Mouse (Mus musculus): ENCODE results near the gene Map2k4. TPM values are rescaled to one million over a fixed set of nuclear protein-coding genes. Genes with fewer than 3 reads are reported as not detected.

Gene Map2k4
- polyA plus RNA-seq, 1 experiment from 2014 or later, result 117 TPM

DNA sequence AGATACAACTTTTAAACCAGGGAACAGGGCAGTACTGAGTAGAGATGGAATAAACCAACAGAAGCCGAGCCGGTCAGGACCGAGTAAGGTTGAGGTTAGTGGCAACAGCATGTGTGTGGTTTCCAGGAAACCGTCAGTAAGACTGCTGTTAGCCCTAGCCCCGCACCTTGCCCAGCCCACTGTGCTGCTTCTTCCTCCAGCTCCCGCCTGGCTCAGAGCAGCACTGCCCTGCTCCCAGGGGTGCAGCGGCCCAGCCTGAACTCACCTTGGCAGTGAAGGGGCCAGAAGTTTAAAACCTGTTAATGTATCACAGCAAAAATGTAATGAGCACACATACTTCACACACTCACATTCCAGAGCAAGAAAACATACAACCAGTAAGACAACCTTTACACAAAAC lies 53.4 kb downstream of the Map2k4 start:
- ATAC-seq (ENCODE audit: low FRiP score) (no peak), DNase-seq (ENCODE audit: low spot score) (no peak)
- Histone ChIP-seq H3K9ac (no peak overlapping the region), H3K27me3 (ENCODE audit: control insufficient read depth, insufficient read depth, low read length) (no peaks in the 10 kb centered on the region), H3K4me2 (replicated peaks) (no peak overlapping the region), H3K4me1 (replicated peaks; ENCODE audit: control insufficient read depth, insufficient read depth, low read length) (no peaks in the 10 kb centered on the region), H3K27ac (no peak overlapping the region), H3K36me3 (replicated peaks; ENCODE audit: control insufficient read depth, insufficient read depth) (peaks cover 8% of the 10 kb centered on the region), H3K4me3 (replicated peaks; ENCODE audit: low read length) (no peak overlapping the region), H3K9me3 (ENCODE audit: control insufficient read depth, low read length) (no peaks in the 10 kb centered on the region)
- WGBS, result 83% methylated on average over 7 of the region's 7 CpGs

GRCm38 (mm10) chr11:65729623-65730217 lies 58.4 kb downstream of the Map2k4 start:
- Histone ChIP-seq H3K9me3 (ENCODE audit: control insufficient read depth, low read length) (no peaks in the 10 kb centered on the region), H3K27me3 (ENCODE audit: control insufficient read depth, insufficient read depth, low read length) (no peaks in the 10 kb centered on the region), H3K4me2 (replicated peaks) (no peak overlapping the region), H3K27ac (no peak overlapping the region), H3K36me3 (replicated peaks; ENCODE audit: control insufficient read depth, insufficient read depth) (peaks cover 17% of the 10 kb centered on the region), H3K4me1 (replicated peaks; ENCODE audit: control insufficient read depth, insufficient read depth, low read length) (no peaks in the 10 kb centered on the region), H3K4me3 (replicated peaks; ENCODE audit: low read length) (no peak overlapping the region), H3K9ac (no peak overlapping the region)
- DNase-seq (ENCODE audit: low spot score) (no peak), ATAC-seq (ENCODE audit: low FRiP score) (no peak)
- 93% methylated on average over 6 of the region's 6 CpGs for WGBS

DNA sequence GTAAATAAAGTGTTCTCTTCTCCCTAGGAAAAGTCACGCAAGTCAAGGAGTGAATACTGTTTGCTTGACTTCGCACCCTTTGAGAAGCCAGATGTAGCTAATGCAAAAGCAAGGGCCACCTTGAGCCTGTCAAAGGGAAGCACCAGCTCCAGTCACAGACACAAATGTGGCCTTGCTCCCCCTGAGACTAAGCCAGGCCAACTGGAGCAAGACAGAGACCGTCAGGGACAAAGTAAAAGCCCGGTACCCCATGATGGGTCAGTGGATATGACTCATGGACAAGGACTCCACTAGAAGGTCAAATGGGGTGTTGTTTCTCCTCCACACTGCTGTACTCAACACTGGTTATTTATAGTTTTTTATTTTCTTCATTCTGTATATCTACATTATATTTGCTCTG lies 59.2 kb downstream of the Map2k4 start:
- H3K4me3 ChIP-seq (replicated peaks; ENCODE audit: low read length), result no peak overlapping the region
- DNase-seq (ENCODE audit: low spot score) (no peak), ATAC-seq (ENCODE audit: low FRiP score) (no peak)
- WGBS, result 96% methylated on average over 4 of the region's 4 CpGs
- H3K27ac ChIP-seq, result no peak overlapping the region
- no peak overlapping the region for H3K9ac ChIP-seq
- H3K4me1 ChIP-seq (replicated peaks; ENCODE audit: control insufficient read depth, insufficient read depth, low read length), result no peaks in the 10 kb centered on the region
- no peaks in the 10 kb centered on the region for H3K9me3 ChIP-seq (ENCODE audit: control insufficient read depth, low read length)
- H3K4me2 ChIP-seq (replicated peaks), result no peak overlapping the region
- H3K36me3 ChIP-seq (replicated peaks; ENCODE audit: control insufficient read depth, insufficient read depth), result peaks cover 18% of the 10 kb centered on the region; the same call in 1 of the 2 replicates
- H3K27me3 ChIP-seq (ENCODE audit: control insufficient read depth, insufficient read depth, low read length), result no peaks in the 10 kb centered on the region

DNA sequence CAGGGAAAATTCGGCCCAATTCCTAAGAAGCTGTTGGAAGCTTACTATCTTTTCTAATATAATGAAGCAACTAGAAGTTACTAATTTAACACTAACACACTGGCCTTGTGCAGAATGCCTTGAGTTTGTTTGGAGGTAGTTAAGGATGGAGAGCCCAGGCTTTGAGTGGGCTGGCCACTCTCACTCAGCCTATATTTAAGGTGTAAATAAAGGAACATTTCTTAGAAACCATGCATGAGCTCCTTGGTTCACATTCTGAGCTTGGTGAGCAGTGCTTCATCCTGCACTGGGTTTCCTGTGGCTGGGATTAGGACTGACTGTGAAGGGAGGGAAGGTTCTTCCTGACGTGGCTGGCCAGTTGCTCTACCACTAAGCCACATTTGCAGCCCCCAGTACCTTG lies 64.4 kb downstream of the Map2k4 start:
- Histone ChIP-seq H3K27ac (no peak overlapping the region), H3K36me3 (replicated peaks; ENCODE audit: control insufficient read depth, insufficient read depth) (peaks cover 14% of the 10 kb centered on the region; the same call in 1 of the 2 replicates), H3K4me3 (replicated peaks; ENCODE audit: low read length) (no peak overlapping the region), H3K27me3 (ENCODE audit: control insufficient read depth, insufficient read depth, low read length) (no peaks in the 10 kb centered on the region), H3K9me3 (ENCODE audit: control insufficient read depth, low read length) (no peaks in the 10 kb centered on the region), H3K9ac (no peak overlapping the region), H3K4me1 (replicated peaks; ENCODE audit: control insufficient read depth, insufficient read depth, low read length) (no peaks in the 10 kb centered on the region), H3K4me2 (replicated peaks) (no peak overlapping the region)
- 94% methylated on average over 2 of the region's 2 CpGs for WGBS
- ATAC-seq (ENCODE audit: low FRiP score) (no peak), DNase-seq (ENCODE audit: low spot score) (no peak)

DNA sequence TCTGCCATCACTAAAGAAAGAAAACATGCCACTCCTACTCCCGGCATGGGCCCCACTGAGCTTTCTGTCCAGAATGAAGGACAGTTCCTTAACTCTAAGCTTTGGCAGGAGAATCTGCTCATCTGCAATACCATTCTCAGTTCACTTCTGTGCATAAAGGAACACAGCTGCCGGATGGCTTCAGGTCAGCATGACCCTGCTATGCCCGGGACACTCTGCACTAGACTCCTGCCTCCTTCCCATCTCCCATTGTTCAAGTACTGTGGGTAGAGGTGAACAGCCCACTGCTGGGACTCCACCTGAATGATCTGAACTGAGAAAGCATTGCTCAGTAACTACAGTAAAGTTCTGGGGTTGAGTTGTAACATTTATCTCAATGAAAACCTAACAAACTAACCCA lies 66.5 kb downstream of the Map2k4 start:
- Histone ChIP-seq H3K4me1 (replicated peaks; ENCODE audit: control insufficient read depth, insufficient read depth, low read length) (no peaks in the 10 kb centered on the region), H3K9me3 (ENCODE audit: control insufficient read depth, low read length) (no peaks in the 10 kb centered on the region), H3K36me3 (replicated peaks; ENCODE audit: control insufficient read depth, insufficient read depth) (peaks cover 14% of the 10 kb centered on the region; the same call in 1 of the 2 replicates), H3K27ac (no peak overlapping the region), H3K4me2 (replicated peaks) (no peak overlapping the region), H3K9ac (no peak overlapping the region), H3K4me3 (replicated peaks; ENCODE audit: low read length) (no peak overlapping the region), H3K27me3 (ENCODE audit: control insufficient read depth, insufficient read depth, low read length) (no peaks in the 10 kb centered on the region)
- ATAC-seq (ENCODE audit: low FRiP score) (no peak), DNase-seq (ENCODE audit: low spot score) (no peak)
- WGBS, result 94% methylated on average over 3 of the region's 3 CpGs

DNA sequence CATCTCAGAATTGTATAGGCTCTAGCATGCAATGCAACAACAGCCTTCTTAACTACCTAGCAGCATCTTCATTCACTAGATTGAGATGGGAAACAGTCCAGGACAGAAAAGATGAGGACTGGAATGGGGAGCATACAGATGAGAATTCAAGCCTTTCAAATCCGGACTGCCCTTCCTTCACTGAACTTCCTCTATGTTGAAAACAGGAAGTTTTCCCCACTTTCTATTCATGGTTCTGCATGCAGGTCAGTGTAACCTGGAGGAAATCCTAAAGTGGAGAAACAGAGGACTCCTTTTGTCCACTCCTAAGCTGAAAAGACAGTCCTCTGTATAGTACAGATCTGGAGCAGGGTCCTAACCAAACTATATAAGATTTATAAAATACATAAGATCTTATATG lies 68.1 kb downstream of the Map2k4 start:
- Histone ChIP-seq H3K27me3 (ENCODE audit: control insufficient read depth, insufficient read depth, low read length) (no peaks in the 10 kb centered on the region), H3K4me1 (replicated peaks; ENCODE audit: control insufficient read depth, insufficient read depth, low read length) (no peaks in the 10 kb centered on the region), H3K4me3 (replicated peaks; ENCODE audit: low read length) (no peak overlapping the region), H3K4me2 (replicated peaks) (no peak overlapping the region), H3K27ac (no peak overlapping the region), H3K9me3 (ENCODE audit: control insufficient read depth, low read length) (no peaks in the 10 kb centered on the region), H3K9ac (no peak overlapping the region), H3K36me3 (replicated peaks; ENCODE audit: control insufficient read depth, insufficient read depth) (peaks cover 7% of the 10 kb centered on the region; the same call in 1 of the 2 replicates)
- no peak for DNase-seq (ENCODE audit: low spot score)
- no peak for ATAC-seq (ENCODE audit: low FRiP score)
- 89% methylated on average over 1 of the region's 1 CpGs for WGBS

DNA sequence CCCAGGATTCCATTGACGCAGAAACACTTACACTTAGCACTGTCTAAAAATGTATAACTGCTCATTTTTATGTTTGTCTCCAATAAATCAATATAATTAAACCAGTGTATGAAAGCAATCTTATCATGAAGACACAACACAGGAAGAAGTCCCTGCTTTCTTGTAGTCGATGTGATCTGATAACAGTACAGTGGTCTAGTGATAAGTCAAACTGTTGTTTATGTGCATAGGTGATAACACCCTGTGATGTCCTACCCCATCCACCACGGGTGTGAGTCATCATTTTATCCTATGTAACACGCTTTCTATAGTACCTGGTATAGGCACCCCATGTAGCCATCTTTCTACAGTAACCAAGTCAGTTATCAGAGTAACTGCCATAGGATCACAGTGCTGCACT lies 74.3 kb downstream of the Map2k4 start:
- Histone ChIP-seq H3K27ac (no peak overlapping the region), H3K9ac (no peak overlapping the region)
- no peak for ATAC-seq (ENCODE audit: low FRiP score)

GRCm38 (mm10) chr11:65712754-65713306 lies 75.3 kb downstream of the Map2k4 start:
- Histone ChIP-seq H3K36me3 (replicated peaks; ENCODE audit: control insufficient read depth, insufficient read depth) (peaks cover 19% of the 10 kb centered on the region), H3K4me2 (replicated peaks) (no peak overlapping the region), H3K4me1 (replicated peaks; ENCODE audit: control insufficient read depth, insufficient read depth, low read length) (0 out of 2 replicates have a peak, but pooled peaks cover 4% of the 10 kb centered on the region), H3K9me3 (ENCODE audit: control insufficient read depth, low read length) (no peaks in the 10 kb centered on the region), H3K27ac (no peak overlapping the region), H3K4me3 (replicated peaks; ENCODE audit: low read length) (no peak overlapping the region), H3K9ac (no peak overlapping the region), H3K27me3 (ENCODE audit: control insufficient read depth, insufficient read depth, low read length) (no peaks in the 10 kb centered on the region)
- ATAC-seq (ENCODE audit: low FRiP score), result no peak
- no peak for DNase-seq (ENCODE audit: low spot score)
- 85% methylated on average over 6 of the region's 6 CpGs for WGBS

More for the DNA sequence above, 74.3 kb downstream of the Map2k4 start:
- H3K36me3 ChIP-seq (replicated peaks; ENCODE audit: control insufficient read depth, insufficient read depth), result peaks cover 9% of the 10 kb centered on the region
- H3K4me1 ChIP-seq (replicated peaks; ENCODE audit: control insufficient read depth, insufficient read depth, low read length), result 0 out of 2 replicates have a peak, but pooled peaks cover 4% of the 10 kb centered on the region
- DNase-seq (ENCODE audit: low spot score), result no peak
- no peak overlapping the region for H3K4me3 ChIP-seq (replicated peaks; ENCODE audit: low read length)
- no peak overlapping the region for H3K4me2 ChIP-seq (replicated peaks)
- WGBS, result 93% methylated on average over 4 of the region's 4 CpGs
- no peaks in the 10 kb centered on the region for H3K9me3 ChIP-seq (ENCODE audit: control insufficient read depth, low read length)
- H3K27me3 ChIP-seq (ENCODE audit: control insufficient read depth, insufficient read depth, low read length), result no peaks in the 10 kb centered on the region

- no peaks in the 10 kb centered on the region for H3K4me1 ChIP-seq (replicated peaks; ENCODE audit: control insufficient read depth, insufficient read depth, low read length)
- no peak overlapping the region for H3K4me3 ChIP-seq (replicated peaks; ENCODE audit: low read length)
- WGBS, result 98% methylated on average over 4 of the region's 4 CpGs
- H3K36me3 ChIP-seq (replicated peaks; ENCODE audit: control insufficient read depth, insufficient read depth), result peaks cover 43% of the 10 kb centered on the region
- no peak overlapping the region for H3K4me2 ChIP-seq (replicated peaks)
- no peak for ATAC-seq (ENCODE audit: low FRiP score)
- no peak overlapping the region for H3K9ac ChIP-seq
- DNase-seq (ENCODE audit: low spot score), result no peak
- no peaks in the 10 kb centered on the region for H3K27me3 ChIP-seq (ENCODE audit: control insufficient read depth, insufficient read depth, low read length)
- no peaks in the 10 kb centered on the region for H3K9me3 ChIP-seq (ENCODE audit: control insufficient read depth, low read length)
- H3K27ac ChIP-seq, result no peak overlapping the region
These were observed 81.3 kb downstream of the Map2k4 start for GRCm38 (mm10) chr11:65706784-65707183.

All from hindbrain, embryonic 14.5 days (tissue).